Mouse (Mus musculus) kidney, adult 9 months (tissue): Measurements from ENCODE around the gene Adamts14.

Source experiments
- DNase-seq: peaks from one replicate; pipeline ENCODE4 v3.0.0; 2022

Adamts14 gene

DNA sequence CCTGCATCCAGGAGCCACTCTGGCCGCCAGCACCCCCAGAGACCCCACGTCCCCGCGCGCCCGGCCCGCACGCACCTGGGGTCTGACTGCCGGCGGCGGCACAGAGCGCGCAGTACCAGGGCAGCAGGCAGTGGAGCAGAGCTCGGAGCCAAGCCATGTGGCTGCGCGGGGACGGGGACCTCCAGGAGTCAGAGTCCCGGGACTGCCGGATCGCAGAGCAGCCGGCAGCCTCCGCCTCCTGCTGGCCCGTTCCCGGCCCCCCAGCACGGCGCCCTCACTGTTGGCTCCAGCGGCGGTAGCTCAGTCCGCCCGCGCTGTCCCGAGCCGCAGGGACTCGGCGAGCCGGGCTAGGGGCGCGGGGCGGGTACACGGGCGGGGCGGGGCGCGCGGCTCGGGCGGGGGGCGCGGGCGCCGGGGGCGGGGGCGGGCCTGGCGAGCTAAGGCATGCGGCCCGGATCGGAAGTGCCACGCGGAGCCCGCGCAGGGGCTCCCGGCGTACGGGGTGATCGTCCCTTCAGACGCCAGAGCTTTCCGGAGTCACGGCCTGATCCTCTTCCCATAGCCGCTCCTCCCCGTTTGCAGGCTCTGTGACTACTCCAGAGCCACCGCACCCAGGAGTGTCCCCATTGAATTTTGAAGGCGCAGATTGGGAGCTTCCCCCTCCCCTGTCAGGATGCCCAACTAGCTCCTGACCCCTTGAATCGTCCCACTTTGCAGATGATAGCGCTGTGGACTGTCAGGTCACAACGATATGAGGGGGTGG lies at the start of gene Adamts14:
TSS of gene Adamts14 (minus strand) at position 358 of the 763 bp plus-strand sequence.
- DNase-seq = peak; percentile 11

DNA sequence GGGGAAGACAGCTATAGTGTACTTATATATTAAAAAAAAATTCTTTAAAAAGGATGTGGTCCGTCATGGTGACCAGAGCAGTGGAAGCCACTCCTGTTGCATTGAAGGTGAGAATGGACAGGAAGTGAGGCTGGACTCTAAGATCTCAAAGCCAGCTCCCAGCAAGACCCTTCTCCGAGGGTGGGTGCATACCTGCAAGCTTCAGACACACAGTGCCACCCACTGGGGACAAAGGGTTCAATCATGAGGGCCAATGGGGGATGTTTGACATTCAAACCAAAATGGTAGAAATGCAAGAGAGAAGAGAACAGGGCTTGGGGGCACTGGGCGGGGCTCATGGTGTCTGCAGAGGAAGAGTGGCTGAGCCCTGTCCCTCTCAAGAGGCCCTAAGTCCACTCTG lies 45.3 kb upstream of the Adamts14 start:
- DNase-seq = no peak

DNA sequence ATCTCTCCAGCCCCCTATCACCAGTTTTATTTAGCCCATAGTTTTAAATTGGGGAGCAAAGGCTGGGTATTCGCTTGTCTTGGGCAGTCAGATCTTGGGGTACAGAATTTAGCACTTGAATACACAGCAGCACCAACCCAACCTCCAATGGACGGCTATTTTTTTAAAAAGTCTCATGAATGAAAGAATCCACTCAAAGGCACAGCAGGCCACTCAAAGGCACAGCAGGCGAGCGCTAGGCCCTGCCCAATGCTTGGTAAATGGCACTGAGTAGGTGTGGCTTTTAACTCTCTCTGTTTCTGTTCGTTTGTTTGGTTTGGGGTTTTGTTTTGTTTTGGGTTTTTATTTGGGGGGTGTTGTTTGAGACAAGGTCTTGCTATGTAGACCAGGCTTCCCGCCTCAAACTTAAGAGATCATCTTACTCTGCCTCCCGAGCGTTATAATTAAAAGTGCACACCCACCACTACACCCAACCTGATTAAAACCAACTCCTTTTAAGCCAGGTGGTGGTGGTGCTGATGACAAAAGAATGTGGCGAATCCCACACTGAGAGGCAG lies 42.2 kb upstream of the Adamts14 start:
- DNase-seq = no peak

DNA sequence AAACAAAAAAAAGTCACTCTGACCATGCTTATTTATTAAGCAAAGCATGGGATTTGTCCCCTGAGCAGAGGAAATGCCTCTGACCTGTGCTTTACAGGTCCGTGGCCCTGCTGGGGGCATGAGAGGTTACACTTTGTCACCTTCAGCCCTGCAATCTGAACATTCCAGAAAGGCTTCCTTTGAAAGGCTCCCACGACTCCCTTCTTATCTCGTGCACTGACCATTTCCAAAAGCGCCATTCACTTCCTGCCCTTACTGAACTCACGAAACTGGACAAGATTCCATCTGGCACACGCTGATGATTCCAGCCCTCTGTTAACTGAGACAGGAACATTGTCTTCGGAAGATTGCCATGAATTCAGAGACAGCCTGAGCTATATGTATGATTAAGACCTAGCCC lies 40.5 kb upstream of the Adamts14 start:
- peak; percentile 29 for DNase-seq

DNA sequence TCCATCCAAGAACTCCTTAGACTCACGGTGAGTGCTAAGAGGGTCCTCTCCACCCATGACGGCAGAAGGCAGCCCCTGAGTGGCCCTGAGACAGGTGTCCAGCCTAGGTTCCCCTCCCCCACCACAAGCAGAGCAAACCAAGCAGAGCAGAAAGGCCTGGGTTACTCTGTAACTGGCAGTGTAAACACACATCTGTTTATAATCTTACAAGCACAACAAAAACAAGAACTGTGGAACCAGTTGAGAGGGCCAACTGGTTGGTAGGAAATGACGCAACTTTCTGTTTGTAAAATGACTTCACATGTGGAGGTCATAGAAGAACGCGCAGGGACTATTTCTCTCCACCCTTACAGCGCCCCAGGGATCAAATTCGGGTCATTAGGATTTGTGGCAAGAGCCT lies 39.5 kb upstream of the Adamts14 start:
- DNase-seq = peak; percentile 38

DNA sequence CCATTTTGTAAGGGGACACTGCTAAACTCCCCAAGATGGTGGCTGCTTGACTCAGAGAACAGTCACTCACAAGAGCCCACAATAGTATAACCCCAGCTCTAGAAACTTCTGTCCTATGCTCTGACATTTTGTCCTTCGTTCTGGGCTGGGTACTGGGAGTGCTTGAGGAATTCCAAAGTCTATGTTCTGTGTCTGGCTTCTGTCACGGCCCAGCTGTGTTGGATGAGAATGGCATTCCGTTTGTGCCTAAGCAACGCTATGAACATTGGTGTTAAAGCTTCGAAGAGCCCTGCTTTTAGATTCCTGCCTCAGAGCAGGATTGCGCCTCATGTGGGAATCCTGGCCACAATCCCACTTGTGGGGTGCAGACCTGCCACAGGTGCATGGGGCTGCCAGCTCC lies 38.9 kb upstream of the Adamts14 start:
- peak; percentile 40 for DNase-seq

DNA sequence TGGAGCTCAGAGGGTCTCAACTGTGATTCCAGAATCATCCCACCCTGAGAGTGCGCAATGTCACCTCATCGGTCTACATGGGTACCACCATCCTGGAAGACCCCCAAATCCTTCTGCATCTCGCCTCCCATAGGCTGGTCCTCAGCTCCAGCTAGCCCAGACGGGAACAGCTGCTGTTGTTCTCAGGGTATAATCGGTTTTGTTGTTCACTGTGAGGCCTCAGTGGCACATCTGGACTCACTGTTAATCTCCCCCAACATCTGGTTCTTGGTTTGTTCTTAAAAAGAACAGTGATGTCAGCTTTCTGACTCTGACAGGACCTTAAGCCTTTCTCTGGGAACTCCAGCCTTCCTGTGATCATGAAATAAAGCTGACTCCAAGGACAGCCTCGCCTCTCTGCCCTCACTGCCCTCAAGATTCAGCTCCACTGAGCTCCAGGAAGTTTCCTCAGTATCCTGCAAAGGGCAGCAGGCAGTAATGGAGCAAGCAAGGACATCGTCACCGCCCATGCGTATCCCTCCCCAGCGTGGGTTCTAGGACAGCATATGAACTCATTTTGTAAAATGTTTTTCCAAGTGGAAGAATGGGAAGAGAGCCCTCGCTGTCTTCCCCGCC lies 35.6 kb upstream of the Adamts14 start:
- peak; percentile 33 for DNase-seq

DNA sequence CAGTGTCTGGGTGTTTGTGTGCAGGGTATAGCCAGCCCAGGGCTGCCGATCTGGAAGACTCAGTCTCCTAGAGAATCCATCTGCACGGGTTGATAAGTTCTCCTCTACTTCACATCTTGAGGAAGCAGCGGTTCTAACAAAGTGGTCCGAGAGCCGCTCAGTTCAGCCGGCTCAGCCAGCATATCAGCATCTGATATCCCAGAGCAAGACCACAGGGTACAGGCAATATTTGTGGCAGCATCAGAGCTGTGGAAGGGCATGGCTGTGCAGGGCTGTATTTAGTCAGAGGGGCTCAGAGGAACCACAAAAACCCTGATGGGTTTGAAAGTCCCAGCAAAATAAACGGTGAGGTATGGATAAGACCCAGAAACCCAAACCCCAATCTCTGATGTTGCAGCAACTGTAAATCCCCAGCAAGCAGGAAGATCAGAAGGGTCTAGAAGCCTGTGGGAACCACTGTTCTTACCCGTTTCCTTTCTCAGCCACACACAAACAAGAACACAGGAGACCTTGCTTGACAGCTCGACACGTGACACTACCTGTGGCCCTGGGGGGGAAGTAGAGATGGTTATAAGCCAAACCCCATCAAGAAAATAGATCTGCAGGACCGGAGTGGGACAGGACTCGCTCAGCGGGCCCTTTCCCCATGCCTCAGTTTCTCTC lies 32.8 kb upstream of the Adamts14 start:
- no peak for DNase-seq

DNA sequence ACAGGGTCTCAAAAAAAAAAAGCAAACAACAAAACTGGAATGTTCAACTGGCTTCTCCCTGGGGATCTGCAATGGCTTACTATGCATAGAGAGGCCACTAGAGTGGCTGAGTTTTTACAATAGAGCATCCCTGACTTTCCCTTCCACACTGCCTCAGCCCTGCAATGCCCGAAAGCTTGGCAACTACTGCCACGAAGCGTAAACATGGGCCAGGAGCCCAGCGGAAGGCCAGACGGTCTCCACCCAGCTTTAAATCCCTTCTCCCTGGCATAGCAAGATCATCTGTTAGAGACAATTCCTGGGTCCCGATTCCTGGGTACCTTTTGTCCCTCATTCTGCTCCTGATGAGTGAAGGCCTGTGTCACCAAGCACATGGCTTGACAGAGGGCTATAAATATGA lies 30.8 kb upstream of the Adamts14 start:
- DNase-seq = no peak

DNA sequence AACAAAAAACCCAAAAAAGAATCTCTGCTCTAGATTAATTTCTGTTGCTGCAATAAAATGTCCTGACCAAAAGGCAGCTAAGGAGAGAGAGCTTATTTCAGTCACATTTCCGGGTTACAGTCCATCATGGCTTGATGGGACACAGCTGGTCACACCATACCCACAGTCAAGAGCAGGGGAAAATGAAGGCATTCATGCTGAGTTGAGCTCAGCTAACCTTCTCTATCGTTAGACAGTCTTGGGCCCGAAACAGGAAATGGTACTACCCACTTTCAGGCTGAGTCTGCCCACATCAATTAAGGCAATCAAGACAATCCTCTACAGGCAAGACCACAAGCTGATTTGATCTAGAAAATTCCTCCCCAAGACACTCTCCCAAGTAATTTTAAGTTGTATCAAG lies 27.8 kb upstream of the Adamts14 start:
- peak; percentile 33 for DNase-seq

DNA sequence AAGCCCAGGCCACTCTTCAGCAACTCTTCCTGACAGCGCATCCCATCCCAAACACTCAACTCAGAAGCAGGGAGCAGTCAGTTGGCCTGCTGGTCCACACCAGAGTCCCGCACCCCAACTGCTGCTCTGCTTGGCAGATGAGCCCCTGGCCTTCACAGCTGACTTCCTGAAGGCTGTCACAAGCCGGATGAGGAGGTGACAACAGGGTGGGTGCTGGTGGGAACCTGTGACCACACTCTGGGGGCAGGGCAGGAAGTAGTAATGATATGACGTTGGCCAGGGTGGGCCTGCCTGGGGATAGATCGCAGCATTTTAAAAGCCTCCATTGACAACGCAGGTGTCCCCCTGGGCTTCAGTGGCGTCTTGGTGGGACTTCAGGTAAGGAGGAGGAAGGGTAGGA lies 24.2 kb upstream of the Adamts14 start, which contains the start of gene Prf1:
TSS of gene Prf1 (plus strand) at position 357 of the 400 bp plus-strand sequence.
- no peak for DNase-seq

DNA sequence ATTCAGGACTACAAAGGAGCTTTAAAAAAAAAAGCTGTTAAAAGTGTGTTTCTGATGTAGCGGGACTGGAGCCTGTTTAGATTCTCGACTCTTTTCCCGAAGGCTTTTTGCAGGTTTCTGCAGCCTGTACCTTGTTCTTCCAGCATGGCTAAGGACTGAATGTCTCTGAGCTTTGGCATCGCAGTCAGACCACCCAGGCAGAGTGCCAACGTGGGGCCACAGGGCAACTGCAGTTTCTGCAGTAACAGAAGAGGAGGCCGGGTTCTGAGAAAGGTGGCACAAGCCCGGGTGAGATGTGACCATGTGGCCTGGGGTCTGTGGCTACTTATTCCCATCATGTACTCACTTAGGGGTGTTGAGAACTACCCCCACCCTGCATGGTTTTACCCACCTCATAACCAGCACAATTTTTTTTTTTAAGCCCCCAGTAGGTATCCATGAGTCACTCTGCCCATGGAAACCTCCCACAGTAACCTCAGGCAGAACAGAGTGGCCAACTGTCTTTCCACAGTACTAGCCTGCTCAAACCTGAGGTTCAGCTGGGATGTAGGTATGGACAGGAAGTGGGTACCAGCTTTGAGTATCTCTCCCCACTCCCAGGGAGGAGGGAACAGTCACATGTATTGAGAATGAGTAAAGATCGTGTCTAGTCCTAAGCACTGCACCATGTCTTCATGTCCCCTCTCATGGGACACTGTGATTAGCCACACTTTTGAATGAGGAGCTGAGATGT lies 23.6 kb upstream of the Adamts14 start:
- DNase-seq = no peak

DNA sequence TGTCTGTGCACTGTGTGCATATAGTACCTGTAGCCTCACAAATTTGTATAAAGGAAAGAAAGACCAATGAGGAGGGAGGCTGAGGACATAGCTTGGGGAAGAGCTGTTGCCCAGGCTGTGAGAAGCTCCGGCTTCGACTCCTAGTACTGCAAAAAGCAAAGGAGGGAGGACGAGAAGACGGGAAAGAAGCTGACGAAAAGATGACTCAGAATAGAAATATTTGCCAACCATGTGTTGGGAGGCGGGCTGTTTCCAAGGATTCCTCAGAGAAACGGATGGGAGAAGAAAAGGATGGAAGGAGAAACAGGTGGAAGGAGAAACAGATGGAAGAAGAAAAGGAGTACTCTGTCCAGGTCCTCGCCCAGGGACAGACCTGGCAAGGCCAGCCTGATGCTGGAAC lies 21.0 kb upstream of the Adamts14 start:
- no peak for DNase-seq

DNA sequence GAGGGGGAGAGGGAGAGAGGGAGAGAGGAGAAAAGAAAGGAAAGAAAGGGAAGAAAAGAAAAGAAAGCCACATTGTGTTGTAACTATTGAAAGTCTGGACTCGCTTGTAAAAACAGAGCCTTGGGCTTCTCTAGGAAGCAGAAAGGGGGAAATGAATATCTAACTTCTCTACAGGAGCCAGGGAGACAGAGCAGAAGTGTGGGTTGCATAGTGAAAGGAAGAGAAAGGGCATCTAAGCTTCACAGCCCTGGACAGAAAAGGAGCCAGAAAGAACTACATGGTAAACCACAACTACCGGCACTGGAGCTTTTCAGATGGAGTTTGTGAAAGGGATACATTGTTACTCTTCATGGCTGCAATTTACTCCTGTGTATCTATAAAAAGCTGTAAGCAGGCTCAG lies 17.2 kb upstream of the Adamts14 start:
- DNase-seq = no peak

DNA sequence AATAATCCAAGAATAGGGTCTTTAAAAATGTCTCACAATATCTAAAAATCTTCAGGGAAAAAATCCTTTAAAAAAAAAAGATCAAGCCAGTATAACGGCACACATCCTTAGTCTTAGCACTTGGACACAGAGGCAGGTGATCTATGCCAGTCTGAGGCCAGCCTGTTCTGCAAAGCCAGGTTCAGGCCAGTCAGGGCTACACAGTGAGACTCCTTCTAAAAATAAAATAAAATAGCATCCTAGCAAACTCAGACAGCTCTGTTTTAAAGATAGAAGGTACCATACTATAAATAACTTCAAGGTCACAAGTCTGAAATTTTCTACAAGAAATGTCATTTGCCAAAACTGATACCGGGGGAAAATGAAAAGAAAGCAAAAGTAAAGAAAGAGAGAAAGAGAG lies 16.8 kb upstream of the Adamts14 start:
- no peak for DNase-seq

DNA sequence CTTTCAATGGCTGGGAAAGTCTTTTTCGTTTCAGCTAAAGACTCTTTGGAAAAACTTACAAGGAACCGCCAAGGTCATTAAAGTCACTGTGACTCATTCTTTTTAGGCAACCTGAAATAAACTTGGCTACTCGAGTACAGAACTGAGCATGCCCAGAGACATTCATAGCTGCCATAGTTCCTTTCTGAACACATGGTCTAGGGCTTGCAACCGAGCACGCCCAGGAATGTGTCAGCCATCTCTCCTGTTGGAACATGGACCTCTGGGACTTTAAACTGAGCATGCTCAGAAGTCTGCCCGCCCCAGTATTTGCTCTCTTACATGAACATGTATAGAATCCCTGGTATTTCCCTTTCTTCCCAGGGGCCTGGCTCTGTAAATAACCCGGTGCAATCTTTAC lies 13.0 kb upstream of the Adamts14 start:
- no peak for DNase-seq

DNA sequence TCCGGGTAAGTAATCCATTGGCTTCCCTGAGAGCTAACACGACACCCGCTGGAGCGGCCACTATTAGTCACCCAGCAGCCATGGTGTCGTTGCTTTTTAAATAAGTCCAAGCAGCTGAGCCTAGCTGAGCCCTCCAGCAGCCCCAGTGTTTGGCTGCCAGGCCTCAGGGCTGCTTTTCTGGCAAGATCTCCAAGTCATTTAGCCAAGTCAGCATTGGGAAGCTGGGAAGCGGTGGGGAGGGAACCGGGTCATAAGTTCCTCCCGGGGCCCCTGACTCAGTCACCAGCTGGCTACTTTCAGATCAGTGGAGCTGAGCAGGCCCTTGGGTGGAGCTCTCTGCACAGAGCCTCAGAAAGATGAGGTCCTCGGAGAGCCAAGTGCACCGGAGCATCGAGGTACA lies 12.0 kb upstream of the Adamts14 start:
- peak; percentile 47 for DNase-seq

DNA sequence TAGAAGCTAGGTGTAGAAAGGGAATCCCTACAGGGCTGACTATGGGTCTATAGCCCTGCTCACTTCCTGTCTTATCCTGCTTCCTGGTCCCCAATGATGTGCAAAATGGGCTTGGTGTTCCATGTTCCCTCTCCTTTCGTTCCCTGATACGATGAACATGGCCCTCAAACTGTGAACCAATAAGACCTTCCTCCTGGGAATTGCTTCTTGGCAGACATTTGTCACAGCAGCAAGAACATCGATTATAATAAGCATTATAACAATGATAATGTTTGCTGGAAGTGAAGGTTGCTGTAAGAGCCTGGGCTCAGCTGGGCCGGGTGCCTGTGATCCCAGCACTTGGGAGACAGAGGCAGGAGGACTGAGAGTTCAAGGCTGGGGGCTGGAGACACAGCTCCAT lies 11.1 kb upstream of the Adamts14 start:
- no peak for DNase-seq

DNA sequence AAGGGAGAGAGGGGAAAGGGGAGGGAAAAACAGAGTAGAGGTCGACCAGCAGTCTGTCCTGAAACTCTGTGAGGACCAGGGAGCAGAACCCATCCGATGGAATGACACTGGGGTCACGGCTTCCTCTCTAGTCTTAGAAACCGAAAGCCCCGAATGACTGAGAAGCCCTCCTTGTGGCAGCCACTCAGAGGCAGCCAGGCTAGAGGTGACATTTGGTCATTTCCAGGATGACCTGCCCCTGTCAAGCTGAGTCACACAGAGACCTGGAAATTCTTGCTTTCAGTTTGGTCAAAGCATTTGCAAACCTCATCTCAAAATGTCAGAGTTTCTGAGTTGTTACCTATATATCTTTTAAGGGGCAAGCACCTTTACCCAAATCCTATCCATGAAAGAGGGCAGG lies 7.9 kb upstream of the Adamts14 start:
- DNase-seq = peak; percentile 15

DNA sequence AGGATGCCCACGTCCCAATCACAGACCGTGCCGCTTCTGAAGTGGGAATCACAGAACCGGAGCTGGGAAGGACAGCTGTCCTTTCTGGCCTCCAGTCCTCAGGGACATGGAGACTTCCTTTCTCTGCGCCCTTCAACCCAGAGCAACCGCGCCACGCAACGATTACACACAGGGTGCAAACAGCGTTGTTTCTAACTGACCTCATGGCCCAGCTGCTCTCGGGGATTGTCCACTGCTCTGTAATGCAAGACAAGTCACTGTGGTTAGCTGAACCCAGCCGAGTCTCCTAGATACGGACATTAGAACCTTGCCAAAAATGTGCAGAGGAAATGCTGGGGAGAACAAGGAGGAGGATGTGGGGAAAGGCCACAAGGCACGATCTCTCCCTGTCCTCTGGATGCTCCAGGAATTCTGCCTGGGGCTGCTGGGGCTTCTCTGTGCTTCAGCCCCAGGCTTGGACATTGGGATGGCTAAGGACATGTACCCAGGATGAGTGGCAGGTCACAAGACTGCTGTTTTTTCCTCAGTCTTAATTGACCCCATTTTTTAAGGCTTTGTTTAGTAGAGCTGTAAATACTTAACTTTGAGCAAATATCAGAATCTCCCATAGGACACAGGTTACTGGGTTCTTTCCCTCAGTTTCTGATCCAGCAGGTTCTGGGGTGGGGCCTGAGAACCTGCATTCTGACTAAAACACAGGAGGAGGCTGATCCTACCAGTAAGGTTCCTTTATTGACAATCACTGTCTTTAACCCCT lies 4.9 kb upstream of the Adamts14 start:
- DNase-seq = peak; percentile 69

DNA sequence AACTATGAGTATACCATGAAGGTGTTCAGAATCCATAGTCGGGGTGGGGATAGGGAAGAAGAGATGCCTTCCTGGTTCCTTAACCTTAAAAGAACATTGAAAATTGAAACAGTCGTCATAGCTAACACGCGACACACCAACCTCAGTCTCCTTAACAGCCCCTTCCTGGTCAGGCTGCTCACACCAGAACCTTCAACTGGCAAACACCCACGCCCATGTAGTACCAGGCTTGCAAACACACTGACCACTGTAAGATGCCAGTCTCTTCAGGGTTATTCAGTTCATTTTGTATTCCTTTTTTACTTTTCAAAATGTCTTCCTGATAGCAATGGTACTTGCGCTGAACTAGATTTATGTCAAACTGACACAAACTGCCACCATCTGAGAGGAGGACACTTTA lies 3.8 kb upstream of the Adamts14 start:
- DNase-seq = no peak

DNA sequence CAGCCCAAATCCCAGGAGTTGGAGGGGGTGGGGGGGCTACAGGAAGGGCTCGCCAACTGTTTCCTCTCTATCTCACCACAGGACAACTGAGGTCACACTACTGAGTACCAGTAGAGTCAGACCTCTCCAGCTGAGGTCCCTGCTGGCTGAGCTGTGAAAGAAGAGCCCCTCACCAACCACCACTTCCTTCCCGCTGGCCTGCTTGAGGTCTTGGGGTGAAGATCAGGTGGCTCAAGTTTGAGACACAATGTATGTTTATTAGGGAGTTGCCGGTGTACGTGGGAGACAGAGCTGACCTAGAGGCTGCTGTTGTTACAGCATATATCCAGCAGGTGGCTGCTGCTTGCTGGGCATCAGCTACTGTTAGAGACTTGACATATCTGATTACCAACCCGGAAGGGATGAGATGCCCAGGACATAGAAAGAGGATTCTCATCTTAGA lies 2.5 kb upstream of the Adamts14 start:
- DNase-seq = peak; percentile 39
